Mouse (Mus musculus) midbrain, embryonic 12.5 days (tissue): ENCODE results near the gene Agbl5. TPM values are rescaled to one million over a fixed set of nuclear protein-coding genes. Genes with fewer than 3 reads are reported as not detected.

Experiments used
- ATAC-seq: fragments of 200-750 bp; cut with Nextera tagmentation; 2 replicates; pipeline ENCODE4 v1.8.0; 2017; ENCODE audit warnings: low read depth, moderate TSS enrichment, moderate library complexity; ENCODE audit not compliant: low FRiP score
- H3K27ac ChIP-seq: fragments of 300-500 bp; sonication (generic); replicated peaks from 2 replicates; pipeline ENCODE4 v1.5.1; 2016; ENCODE audit warnings: mild to moderate bottlenecking
- H3K27me3 ChIP-seq: fragments of 300-500 bp; sonication (generic); 2 replicates; pipeline ENCODE4 v1.6.1; 2016; ENCODE audit warnings: mild to moderate bottlenecking
- H3K36me3 ChIP-seq: fragments of 300-500 bp; sonication (generic); 2 replicates; pipeline ENCODE4 v1.6.1; 2016
- H3K4me1 ChIP-seq: fragments of 300-500 bp; sonication (generic); 2 replicates; pipeline ENCODE4 v1.6.1; 2016
- H3K4me2 ChIP-seq: fragments of 300-500 bp; sonication (generic); replicated peaks from 2 replicates; pipeline ENCODE4 v1.6.1; 2016; ENCODE audit warnings: mild to moderate bottlenecking, moderate library complexity
- H3K4me3 ChIP-seq: fragments of 300-500 bp; sonication (generic); 2 replicates; pipeline ENCODE4 v1.5.1; 2016; ENCODE audit warnings: mild to moderate bottlenecking
- H3K9ac ChIP-seq: fragments of 300-500 bp; sonication (generic); replicated peaks from 2 replicates; pipeline ENCODE4 v1.6.1; 2016; ENCODE audit warnings: mild to moderate bottlenecking, moderate library complexity
- H3K9me3 ChIP-seq: fragments of 300-500 bp; sonication (generic); 2 replicates; pipeline ENCODE4 v1.6.1; 2016; ENCODE audit warnings: mild to moderate bottlenecking
- WGBS: fragments of 180-500 bp; shearing (Covaris S2); methylation state at CpG from one replicate; pipeline ENCODE4 v1.1.7; 2016; 5-methylcytosine and 5-hydroxymethylcytosine counted together
- polyA plus RNA-seq: library from polyadenylated mRNA; unstranded; fragments of >200 nt; fragmentation: Nextera tagmentation; extraction: Ambion mirVana; gene quantifications from 2 replicates; pipeline ENCODE4 v1.2.1, GENCODE M21; 2016

Gene Agbl5
- polyA plus RNA-seq, 1 experiment from 2014 or later = 30.6 TPM

DNA sequence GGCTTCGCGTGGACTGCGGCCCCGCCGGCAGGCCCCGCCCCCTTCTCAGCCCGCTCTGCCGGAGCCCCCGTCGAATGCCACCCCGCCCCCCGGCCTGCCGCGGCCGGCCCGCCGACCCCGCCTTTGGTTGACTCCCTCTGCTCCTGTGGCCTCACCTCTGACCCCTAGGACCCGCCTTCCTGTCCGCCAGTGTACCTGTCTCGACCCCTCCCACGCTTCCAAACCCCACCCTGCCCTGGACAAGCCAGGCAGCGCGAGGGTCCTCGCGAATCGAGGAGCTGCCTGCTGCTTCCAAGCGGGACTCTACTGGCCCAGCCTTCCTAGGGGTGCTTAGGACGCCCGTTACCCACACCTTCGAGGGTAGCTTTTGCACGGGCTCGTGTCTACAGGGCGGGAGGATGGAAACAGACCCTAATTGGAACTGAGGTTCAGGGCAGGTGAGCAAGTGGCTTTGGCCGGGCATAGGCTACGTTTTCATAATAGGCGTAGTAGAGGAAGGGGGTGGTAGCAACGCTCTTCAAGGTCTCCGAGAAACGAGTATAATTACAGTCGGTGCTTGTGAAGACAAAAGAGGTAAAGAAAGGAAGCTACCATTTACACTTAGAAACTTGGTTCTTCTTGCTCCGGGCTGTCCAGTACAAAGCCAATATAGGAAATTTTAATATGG lies 727 bp downstream of the Agbl5 start:
- H3K9me3 ChIP-seq = no peaks in the 10 kb centered on the region
- no peaks in the 10 kb centered on the region for H3K27me3 ChIP-seq
- peak overlapping the region; percentile 96 for H3K27ac ChIP-seq
- peak overlapping the region; percentile 67 for H3K4me2 ChIP-seq
- peaks cover 38% of the 10 kb centered on the region for H3K36me3 ChIP-seq
- 2% methylated on average over 31 of the region's 42 CpGs for WGBS
- H3K9ac ChIP-seq = peak overlapping the region; percentile 92
- H3K4me3 ChIP-seq = peak overlapping the region; percentile 78
- peaks cover 17% of the 10 kb centered on the region for H3K4me1 ChIP-seq
- ATAC-seq = peak; percentile 32

DNA sequence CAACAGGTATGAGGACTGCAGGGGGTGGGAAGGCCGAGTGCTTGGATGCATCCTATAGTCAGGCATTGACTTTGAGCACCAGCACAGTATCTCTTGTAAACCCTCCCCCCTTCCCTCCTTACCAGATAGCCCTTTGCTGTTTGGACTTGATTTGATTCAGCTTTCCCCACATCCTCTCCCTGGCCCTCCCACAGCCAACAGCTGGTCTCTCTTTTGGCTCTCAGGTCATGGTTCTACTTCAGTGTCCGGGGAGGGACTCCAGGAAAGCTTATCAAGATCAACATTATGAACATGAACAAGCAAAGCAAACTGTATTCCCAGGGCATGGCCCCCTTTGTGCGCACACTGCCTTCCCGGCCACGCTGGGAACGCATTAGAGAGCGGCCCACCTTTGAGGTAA lies 1.9 kb downstream of the Agbl5 start:
- Histone ChIP-seq H3K27ac (no peak overlapping the region), H3K36me3 (peaks cover 50% of the 10 kb centered on the region), H3K9ac (peak overlapping the region; percentile 92; the same call in 1 of the 2 replicates), H3K9me3 (no peaks in the 10 kb centered on the region), H3K4me3 (peak overlapping the region; percentile 78; the same call in 1 of the 2 replicates), H3K4me1 (peaks cover 17% of the 10 kb centered on the region), H3K27me3 (no peaks in the 10 kb centered on the region), H3K4me2 (peak overlapping the region; percentile 67)
- 91% methylated on average over 7 of the region's 7 CpGs for WGBS
- no peak for ATAC-seq

DNA sequence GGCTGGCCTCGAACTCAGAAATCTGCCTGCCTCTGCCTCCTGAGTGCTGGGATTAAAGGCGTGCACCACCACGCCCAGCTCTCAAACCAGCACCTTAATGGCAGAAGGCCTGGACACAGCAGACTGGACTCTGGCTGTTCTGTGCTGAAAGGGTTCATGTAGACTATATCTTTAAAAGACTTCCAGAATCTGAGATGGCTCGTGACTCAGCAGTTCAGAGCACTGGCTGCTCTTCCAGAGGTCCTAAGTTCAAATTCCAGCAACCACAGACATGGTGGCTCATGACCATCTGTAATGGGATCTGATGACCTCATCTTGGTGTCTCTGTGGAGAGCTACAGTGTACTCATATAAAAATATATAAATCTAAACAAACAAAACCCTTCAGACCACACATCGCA lies 13.4 kb downstream of the Agbl5 start:
- H3K36me3 ChIP-seq = peaks cover 84% of the 10 kb centered on the region
- no peak overlapping the region for H3K4me2 ChIP-seq
- H3K9ac ChIP-seq = no peak overlapping the region
- no peak for ATAC-seq
- no peaks in the 10 kb centered on the region for H3K9me3 ChIP-seq
- H3K27me3 ChIP-seq = no peaks in the 10 kb centered on the region
- WGBS = 93% methylated on average over 5 of the region's 5 CpGs
- peaks cover 15% of the 10 kb centered on the region for H3K4me1 ChIP-seq
- no peak overlapping the region for H3K27ac ChIP-seq
- H3K4me3 ChIP-seq = no peak overlapping the region

DNA sequence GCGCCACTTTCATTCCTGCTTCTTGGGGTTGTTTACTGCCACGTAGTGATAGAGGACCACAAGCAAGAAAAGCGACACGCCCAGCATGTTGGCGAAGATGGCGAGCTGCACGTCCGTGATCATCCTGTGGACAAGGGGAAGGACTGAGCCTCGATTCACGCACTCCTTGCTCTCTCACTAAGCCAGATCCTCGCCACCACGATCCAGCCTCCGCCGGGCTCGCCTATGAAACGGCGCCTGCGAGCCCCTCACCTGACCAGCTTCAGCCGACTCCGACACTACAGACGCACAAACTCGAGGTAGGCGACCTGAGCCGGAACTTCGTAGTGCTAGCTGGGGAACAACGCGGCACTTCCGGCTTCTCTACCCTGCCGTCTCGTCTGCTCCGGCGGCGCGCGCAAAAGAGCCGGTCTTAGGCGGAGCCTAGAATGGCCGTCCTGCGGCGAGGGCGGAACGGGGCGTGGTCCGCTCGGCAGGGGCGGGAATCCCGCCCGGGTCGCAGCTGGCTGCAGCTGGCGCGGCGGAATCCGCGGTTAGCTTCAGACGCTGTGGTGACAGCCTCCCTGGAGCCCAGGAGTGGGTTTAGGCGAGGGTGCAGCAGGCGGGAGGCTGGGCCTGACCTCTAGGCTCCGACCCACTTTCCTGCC lies 19.0 kb downstream of the Agbl5 start, which contains the start of gene Ost4:
Gene Ost4 (minus strand): TSS at position 376 of the 647 bp plus-strand sequence.
- H3K27ac ChIP-seq = peak within 1 kb of the TSS; percentile 82
- ATAC-seq = peak; percentile 96
- H3K9ac ChIP-seq = peak within 1 kb of the TSS; percentile 72
- H3K9me3 ChIP-seq = no peaks in the 10 kb centered on the region
- peak within 1 kb of the TSS; percentile 76 for H3K4me3 ChIP-seq
- peaks cover 31% of the 10 kb centered on the region for H3K4me1 ChIP-seq
- under 1% methylated on average over 58 of the region's 58 CpGs for WGBS
- peaks cover 3% of the 10 kb centered on the region; the same call in 1 of the 2 replicates for H3K27me3 ChIP-seq
- H3K36me3 ChIP-seq = peaks cover 38% of the 10 kb centered on the region
- H3K4me2 ChIP-seq = peak within 1 kb of the TSS; percentile 93

DNA sequence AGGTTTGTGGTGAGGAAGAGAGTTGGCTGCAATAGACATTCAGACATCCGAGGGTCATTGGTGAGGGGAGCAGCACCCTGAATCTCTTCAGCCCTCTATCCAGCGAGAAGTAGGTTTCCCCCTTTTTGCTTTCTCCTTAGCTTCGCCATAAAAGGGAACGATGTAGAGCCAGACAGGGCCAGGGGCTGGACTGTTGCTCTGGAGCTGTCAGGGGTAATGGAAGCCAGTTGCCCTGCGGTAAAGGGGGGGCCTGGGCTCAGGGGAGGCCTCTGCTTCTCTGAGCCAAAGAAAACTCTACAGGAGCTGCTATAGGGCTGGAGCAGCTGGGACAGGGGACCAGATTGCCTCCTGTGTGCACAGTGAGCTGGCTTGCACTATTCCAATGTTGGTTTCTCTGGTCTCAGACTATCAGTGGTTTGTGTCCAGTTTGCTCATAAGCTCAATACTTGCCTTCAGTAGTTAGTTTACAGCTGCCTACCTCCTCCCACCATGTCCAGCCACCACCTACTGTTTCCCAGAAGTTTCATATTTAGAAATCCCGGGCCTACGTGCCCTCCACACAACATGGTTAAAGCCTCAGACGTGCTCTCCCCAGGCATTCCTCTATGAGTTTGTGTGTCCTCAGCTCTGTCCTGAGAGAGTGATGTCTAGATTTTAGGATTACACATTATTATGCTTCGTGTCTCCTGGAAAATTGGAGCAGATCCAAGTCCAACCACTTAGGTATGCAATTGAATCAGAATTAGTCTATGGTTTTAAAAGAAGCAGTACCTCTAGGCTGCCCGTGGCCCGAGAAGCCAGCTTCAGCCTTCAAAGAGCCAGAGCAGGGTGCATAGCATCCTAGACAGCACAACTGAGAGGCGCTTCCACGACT lies 20.2 kb downstream of the Agbl5 start:
- Histone ChIP-seq H3K27ac (peak overlapping the region; percentile 82), H3K9me3 (no peaks in the 10 kb centered on the region), H3K9ac (peak overlapping the region; percentile 72; the same call in 1 of the 2 replicates), H3K36me3 (peaks cover 27% of the 10 kb centered on the region), H3K4me1 (peaks cover 42% of the 10 kb centered on the region), H3K4me3 (peak overlapping the region; percentile 76; the same call in 1 of the 2 replicates), H3K27me3 (peaks cover 3% of the 10 kb centered on the region; the same call in 1 of the 2 replicates), H3K4me2 (peak overlapping the region; percentile 93)
- no peak for ATAC-seq
- 59% methylated on average over 13 of the region's 13 CpGs for WGBS

DNA sequence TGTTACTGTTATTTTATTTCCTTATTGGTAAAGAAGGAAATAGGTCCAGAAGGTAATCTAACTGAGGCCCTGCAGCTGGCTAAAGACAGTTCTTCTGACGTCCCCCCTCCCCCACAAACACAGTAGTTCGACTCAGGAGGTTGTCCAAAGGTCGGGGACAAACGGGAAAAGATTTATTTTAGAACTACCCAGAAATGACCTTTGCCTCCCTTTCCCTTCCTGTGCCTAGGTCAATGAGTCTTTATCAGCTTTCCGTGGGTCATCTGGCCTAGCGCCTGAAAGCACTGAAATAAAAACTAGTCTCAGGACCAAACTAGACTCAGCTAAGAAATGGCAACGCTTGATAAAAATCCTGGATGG lies 20.8 kb downstream of the Agbl5 start:
- Histone ChIP-seq H3K4me1 (peaks cover 46% of the 10 kb centered on the region), H3K9me3 (no peaks in the 10 kb centered on the region), H3K4me3 (no peak overlapping the region), H3K27me3 (peaks cover 3% of the 10 kb centered on the region; the same call in 1 of the 2 replicates), H3K9ac (no peak overlapping the region), H3K36me3 (peaks cover 21% of the 10 kb centered on the region), H3K27ac (no peak overlapping the region), H3K4me2 (no peak overlapping the region)
- 61% methylated on average over 7 of the region's 7 CpGs for WGBS
- ATAC-seq = no peak

DNA sequence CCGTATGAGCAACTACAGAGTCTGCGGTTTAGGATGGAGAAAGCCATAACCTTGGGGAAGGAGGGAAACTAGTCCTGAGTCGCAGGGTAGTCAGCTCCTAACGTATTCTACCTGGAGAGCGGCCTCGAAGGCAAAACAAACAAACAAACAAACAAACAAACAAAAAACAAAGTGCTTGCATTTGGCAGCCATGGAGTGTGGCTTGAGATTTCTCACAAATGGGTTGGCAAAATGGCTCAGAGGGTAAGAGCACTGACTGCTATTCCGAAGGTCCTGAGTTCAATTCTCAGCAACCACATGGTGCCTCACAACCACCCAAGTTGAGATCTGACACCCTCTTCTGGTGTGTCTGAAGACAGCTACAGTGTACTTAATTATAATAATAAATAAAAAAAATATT lies 21.4 kb downstream of the Agbl5 start:
- 87% methylated on average over 7 of the region's 7 CpGs for WGBS

DNA sequence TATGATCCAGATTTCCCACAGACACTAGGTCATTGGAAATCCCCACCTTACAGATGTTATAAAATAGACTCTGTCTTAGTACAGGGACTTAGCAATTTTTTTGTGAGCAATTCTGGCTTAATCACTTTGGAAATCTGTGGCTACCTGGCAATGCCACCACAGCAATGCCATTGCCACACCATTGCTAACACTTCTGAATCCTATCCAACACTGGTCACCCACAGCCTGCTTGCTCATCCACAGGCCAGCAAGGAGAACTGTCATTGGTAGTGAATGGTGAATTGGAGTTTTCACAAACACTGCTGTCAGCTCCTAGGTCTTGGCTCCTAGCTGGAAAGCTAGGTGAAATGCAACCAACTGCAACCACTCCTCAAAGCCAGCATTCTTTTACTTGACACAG lies 22.0 kb downstream of the Agbl5 start:
- ATAC-seq = no peak
- Histone ChIP-seq H3K9me3 (no peaks in the 10 kb centered on the region), H3K4me1 (peaks cover 52% of the 10 kb centered on the region)

More for the DNA sequence above, 21.4 kb downstream of the Agbl5 start:
- H3K4me1 ChIP-seq = peaks cover 48% of the 10 kb centered on the region
- no peak overlapping the region for H3K4me2 ChIP-seq
- no peak overlapping the region for H3K9ac ChIP-seq
- H3K36me3 ChIP-seq = peaks cover 15% of the 10 kb centered on the region
- H3K4me3 ChIP-seq = no peak overlapping the region
- no peaks in the 10 kb centered on the region for H3K9me3 ChIP-seq
- H3K27ac ChIP-seq = no peak overlapping the region
- no peak for ATAC-seq
- peaks cover 3% of the 10 kb centered on the region; the same call in 1 of the 2 replicates for H3K27me3 ChIP-seq

DNA sequence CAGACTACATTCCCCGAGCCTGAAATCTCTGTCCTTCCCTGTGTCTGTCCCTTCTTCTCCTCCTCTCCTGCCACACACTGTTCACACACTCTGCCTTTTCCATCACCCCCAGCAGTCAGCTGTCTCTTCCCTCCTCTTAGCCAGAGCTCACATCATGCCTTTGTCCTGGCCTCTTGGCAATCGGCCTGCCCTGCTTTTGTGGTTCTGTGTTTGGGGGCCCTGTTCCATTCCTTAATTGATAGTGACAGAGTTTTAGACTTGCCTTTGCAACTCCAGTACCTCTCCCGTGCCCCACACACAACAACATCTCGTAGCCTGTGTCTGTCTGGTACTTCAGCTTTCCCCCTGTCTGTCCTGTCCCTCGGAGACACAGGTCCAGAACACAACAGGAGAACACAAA lies 23.7 kb downstream of the Agbl5 start:
- Histone ChIP-seq H3K9ac (no peak overlapping the region), H3K4me1 (peaks cover 43% of the 10 kb centered on the region), H3K4me2 (no peak overlapping the region), H3K27ac (peak overlapping the region; percentile 79), H3K36me3 (no peaks in the 10 kb centered on the region), H3K9me3 (no peaks in the 10 kb centered on the region), H3K4me3 (no peak overlapping the region), H3K27me3 (peaks cover 3% of the 10 kb centered on the region; the same call in 1 of the 2 replicates)
- ATAC-seq = no peak
- WGBS = 67% methylated on average over 5 of the region's 5 CpGs

More for the DNA sequence above, 22.0 kb downstream of the Agbl5 start:
- no peak overlapping the region for H3K4me3 ChIP-seq
- H3K9ac ChIP-seq = no peak overlapping the region
- no peak overlapping the region for H3K4me2 ChIP-seq
- H3K27ac ChIP-seq = no peak overlapping the region
- peaks cover 3% of the 10 kb centered on the region; the same call in 1 of the 2 replicates for H3K27me3 ChIP-seq
- peaks cover 9% of the 10 kb centered on the region for H3K36me3 ChIP-seq

DNA sequence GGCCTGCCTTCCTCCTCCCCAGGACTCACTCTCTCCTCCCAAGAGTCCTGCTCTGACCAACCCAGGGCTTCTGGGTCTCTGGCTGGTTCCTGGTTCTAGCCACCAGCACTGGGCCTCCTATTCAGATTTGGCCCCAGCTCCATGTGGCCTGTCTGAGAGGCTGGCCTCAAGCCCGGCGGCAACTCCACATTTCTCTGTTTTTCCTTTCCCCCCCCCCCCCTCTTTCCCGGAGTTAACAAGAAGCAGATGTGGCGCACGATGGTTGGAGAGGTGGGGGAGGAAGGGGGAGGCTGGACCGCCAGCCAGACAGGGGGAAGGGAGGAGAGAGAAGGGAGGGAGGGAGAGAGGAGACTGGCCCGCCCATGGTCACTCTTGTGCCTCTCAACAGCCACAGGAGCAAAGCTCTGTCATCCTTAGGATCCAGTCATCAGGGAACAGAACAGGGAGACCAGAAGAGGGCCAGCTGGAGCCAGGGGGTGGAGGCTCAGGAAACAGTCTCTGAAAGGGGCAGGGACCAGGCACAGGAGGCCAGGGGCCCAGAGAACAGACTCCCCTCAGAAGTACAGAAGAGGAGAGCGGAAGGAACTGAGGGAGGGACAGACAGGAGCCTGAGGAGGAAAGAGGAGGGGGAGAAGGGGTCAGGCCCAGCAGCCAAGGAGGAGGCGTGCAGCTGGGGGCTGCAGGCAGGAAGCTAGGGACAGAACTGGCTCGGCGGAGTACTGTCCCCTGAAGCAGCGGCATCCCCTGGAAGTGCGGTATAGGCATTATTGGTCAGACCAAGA lies 24.8 kb downstream of the Agbl5 start, which contains the start of gene Emilin1:
Gene Emilin1 (plus strand): TSS at position 343 of the 782 bp plus-strand sequence.
- Histone ChIP-seq H3K36me3 (no peaks in the 10 kb centered on the region), H3K27ac (peak within 1 kb of the TSS; percentile 79), H3K9ac (peak within 1 kb of the TSS; percentile 40), H3K9me3 (no peaks in the 10 kb centered on the region), H3K4me3 (peak within 1 kb of the TSS; percentile 14), H3K4me1 (peaks cover 39% of the 10 kb centered on the region), H3K4me2 (peak within 1 kb of the TSS; percentile 22; the same call in 1 of the 2 replicates), H3K27me3 (peaks cover 3% of the 10 kb centered on the region; the same call in 1 of the 2 replicates)
- 26% methylated on average over 13 of the region's 13 CpGs for WGBS
- ATAC-seq = no peak

DNA sequence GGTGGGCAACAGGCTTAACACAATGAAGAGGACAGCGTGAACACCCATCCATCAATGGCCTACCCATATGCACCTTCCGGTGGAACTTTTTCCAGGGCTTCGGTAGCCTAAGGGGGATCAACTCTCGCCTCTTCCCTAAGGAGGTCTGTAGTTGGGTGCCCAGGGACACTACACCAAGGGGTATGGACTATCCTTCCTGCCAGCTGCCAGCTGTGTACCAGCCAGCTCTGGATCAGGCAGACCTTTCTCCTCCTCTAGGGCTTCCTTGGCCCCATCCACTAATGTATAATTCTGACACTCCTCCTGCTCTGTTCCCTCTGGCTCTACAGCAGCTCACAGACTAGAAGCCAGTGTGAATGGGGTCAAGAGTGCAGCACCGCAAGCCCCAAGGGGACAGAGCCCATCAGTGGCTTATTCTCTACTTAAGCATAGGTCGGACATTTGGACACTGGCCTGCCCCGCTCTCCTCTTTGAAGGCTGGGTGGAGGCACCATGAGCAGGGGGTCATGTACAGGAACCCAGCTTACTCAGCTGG lies 25.7 kb downstream of the Agbl5 start:
- no peak for ATAC-seq
- Histone ChIP-seq H3K4me2 (peak overlapping the region; percentile 22; the same call in 1 of the 2 replicates), H3K27me3 (no peaks in the 10 kb centered on the region), H3K4me1 (peaks cover 35% of the 10 kb centered on the region), H3K9me3 (no peaks in the 10 kb centered on the region), H3K4me3 (peak overlapping the region; percentile 14), H3K9ac (peak overlapping the region; percentile 28; the same call in 1 of the 2 replicates), H3K36me3 (0 out of 2 replicates have a peak, but pooled peaks cover 2% of the 10 kb centered on the region), H3K27ac (peak overlapping the region; percentile 79)
- WGBS = 80% methylated on average over 7 of the region's 7 CpGs
